Mouse (Mus musculus): ENCODE measurements around the gene Olfr453. TPM values are rescaled to one million over a fixed set of nuclear protein-coding genes. Genes with fewer than 3 reads are reported as not detected.

Gene Olfr453
- total RNA-seq (2021): not detected
- long read RNA-seq, experiment 1: 0 reads
- long read RNA-seq, experiment 2: 0 reads

GRCm38 (mm10) chr6:42739071-42739470 lies at the start of gene Olfr453:
Gene Olfr453, plus strand, starts transcription at chr6:42739371.
- DNase-seq (ENCODE audit: low spot score in 2 of 2): no peak

GRCm38 (mm10) chr6:42689761-42690160 lies 49.4 kb upstream of the Olfr453 start:
- no peak for DNase-seq (ENCODE audit: low spot score in 2 of 2)

GRCm38 (mm10) chr6:42692154-42692516 lies 47.0 kb upstream of the Olfr453 start:
- peak; percentile 71 to 77 for DNase-seq (ENCODE audit: low spot score in 2 of 2)

- DNase-seq (ENCODE audit: low spot score in 2 of 2): peak; percentile 71 to 76
Measured at GRCm38 (mm10) chr6:42692517-42693190, 46.5 kb upstream of the Olfr453 start.

- DNase-seq (ENCODE audit: low spot score in 2 of 2): peak; percentile 66 to 72
Measured at GRCm38 (mm10) chr6:42709291-42710211, 29.6 kb upstream of the Olfr453 start, which contains the start of gene Tcaf1. Gene Tcaf1, minus strand, starts transcription at chr6:42710088.

GRCm38 (mm10) chr6:42714668-42715067 lies 24.5 kb upstream of the Olfr453 start:
- DNase-seq (ENCODE audit: low spot score in 2 of 2): no peak

- peak in 1 of 2 experiments; percentile 31 for DNase-seq (ENCODE audit: low spot score in 2 of 2)
Measured at GRCm38 (mm10) chr6:42717973-42718372, 21.2 kb upstream of the Olfr453 start.

GRCm38 (mm10) chr6:42742303-42742702 lies 3.1 kb downstream of the Olfr453 start:
- DNase-seq (ENCODE audit: low spot score in 2 of 2): no peak

- DNase-seq (ENCODE audit: low spot score in 2 of 2): peak in 1 of 2 experiments; percentile 4
Measured at GRCm38 (mm10) chr6:42747846-42748245, 8.7 kb downstream of the Olfr453 start.

- DNase-seq (ENCODE audit: low spot score in 2 of 2): no peak
Measured at GRCm38 (mm10) chr6:42756104-42756503, 16.9 kb downstream of the Olfr453 start, which contains the start of gene Olfr38. Gene Olfr38, plus strand, starts transcription at chr6:42756404.

- no peak for DNase-seq (ENCODE audit: low spot score in 2 of 2)
Measured at GRCm38 (mm10) chr6:42777066-42777465, 37.9 kb downstream of the Olfr453 start.

GRCm38 (mm10) chr6:42784793-42785192 lies 45.6 kb downstream of the Olfr453 start, which contains the start of gene Olfr452:
Gene Olfr452, plus strand, starts transcription at chr6:42785093.
- no peak for DNase-seq (ENCODE audit: low spot score in 2 of 2)

- DNase-seq (ENCODE audit: low spot score in 2 of 2): no peak
Measured at GRCm38 (mm10) chr6:42790247-42790948, 51.2 kb downstream of the Olfr453 start.

GRCm38 (mm10) chr6:42790949-42791556 lies 51.9 kb downstream of the Olfr453 start:
- DNase-seq (ENCODE audit: low spot score in 2 of 2): no peak

- no peak for DNase-seq (ENCODE audit: low spot score in 2 of 2)
Measured at GRCm38 (mm10) chr6:42794982-42795381, 55.8 kb downstream of the Olfr453 start.

Other genes with a start within 250 kb of the Olfr453 start
- gene Olfr455, start 191.8 kb upstream of the Olfr453 start, total RNA-seq (2021): not detected
- not detected for gene Tcaf3, start 141.7 kb upstream of the Olfr453 start, total RNA-seq (2021)
- gene Tcaf2, start 94.1 kb upstream of the Olfr453 start, total RNA-seq (2021): 10 to 100 TPM; 13.1 to 18.9 TPM
- 100 to 1,000 TPM in 1 of 2 experiments, 10 to 100 TPM in 1; 75.1 to 107 TPM for gene Tcaf1, start 29.3 kb upstream of the Olfr453 start, total RNA-seq (2021)
- not detected for gene Olfr38, start 17.0 kb downstream of the Olfr453 start, total RNA-seq (2021)
- not detected for gene Olfr452, start 45.7 kb downstream of the Olfr453 start, total RNA-seq (2021)
- not detected for gene Olfr450, start 72.6 kb downstream of the Olfr453 start, total RNA-seq (2021)
- not detected for gene Olfr449, start 95.0 kb downstream of the Olfr453 start, total RNA-seq (2021)
- gene Olfr448, start 151.1 kb downstream of the Olfr453 start, total RNA-seq (2021): not detected
- gene Olfr447, start 169.5 kb downstream of the Olfr453 start, total RNA-seq (2021): not detected
- gene Olfr446, start 182.0 kb downstream of the Olfr453 start, total RNA-seq (2021): not detected
- gene Olfr444, start 209.7 kb downstream of the Olfr453 start, total RNA-seq (2021): not detected

Data from adrenal gland, adult 18-20 months (tissue).